Mouse (Mus musculus) spleen, adult 12 weeks (tissue): ENCODE results near the gene Slc37a2.

Experiments
- DNase-seq: peaks from one replicate; pipeline ENCODE4 v3.0.0; 2022; ENCODE audit warnings: low spot score

Gene Slc37a2

DNA sequence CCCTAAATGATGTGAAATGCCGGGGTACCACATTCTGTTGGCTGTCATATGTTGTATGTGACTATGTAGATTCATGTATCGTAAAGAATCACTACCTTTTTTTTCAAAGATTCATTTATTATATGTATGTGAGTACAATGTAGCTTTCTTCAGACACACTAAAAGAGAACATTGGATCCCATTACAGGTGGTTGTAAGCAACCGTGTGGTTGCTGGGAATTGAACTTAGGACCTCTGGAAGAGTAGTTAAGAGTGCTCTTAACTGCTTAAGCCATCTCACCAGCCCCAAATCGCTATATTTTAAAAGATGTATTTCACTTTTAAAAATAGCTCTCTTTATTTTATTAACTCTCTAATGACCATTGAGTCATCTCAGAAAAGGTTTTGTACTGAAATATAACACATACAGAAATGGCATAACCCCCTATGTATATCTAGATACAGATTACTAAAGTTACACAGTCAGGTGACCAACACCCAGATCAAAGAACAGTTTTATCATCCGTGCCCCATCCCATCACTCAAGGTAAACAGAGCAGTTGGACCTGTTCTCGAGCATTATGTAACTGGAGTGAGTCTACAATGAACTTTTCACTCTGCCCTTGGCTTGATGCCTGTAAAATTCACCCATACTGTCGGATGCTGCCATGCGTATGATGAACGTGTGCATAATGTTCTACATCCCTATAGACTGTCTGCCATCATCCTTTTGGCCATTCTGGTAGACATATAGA, 41.0 kb downstream of the Slc37a2 start:
- DNase-seq, result no peak

DNA sequence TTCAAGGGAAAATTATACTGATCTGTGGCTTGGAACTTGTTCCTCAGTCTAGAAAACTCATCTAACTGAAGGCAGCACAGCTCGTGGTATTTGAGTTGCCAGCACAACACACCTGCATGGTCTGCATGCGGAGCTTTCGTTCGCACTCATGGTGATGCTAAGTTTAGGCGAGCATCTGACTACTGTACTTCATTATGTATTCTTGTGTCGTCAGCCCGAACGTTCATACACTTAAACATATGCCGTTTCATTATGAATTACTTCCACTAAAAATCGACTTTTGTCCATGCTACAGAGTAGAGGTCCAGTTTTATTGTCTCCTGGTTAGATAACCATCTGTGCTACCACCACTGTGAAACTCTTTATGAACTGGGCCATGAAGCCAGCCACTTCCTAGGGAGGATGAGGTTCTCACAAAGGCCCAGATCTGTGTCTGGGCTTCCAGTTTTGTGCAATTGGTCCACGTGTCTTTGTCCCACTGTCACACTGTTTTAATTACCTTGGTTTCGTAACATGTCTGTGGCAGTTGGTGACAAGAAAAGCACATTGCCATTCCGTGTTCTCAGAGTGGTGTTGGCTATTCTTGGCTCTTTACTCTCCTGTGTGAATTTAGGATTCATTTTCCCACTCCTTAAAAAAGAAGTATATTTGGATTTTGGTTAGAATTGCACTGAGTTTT, 42.3 kb downstream of the Slc37a2 start:
- no peak for DNase-seq

- peak; percentile 87 for DNase-seq
Measured at GRCm38 (mm10) chr9:37207929-37208411, 47.6 kb downstream of the Slc37a2 start, which contains the start of gene Tmem218. Gene Tmem218, plus strand, starts transcription at chr9:37208223.

- no peak for DNase-seq
Measured at GRCm38 (mm10) chr9:37203884-37204283, 51.7 kb downstream of the Slc37a2 start.

GRCm38 (mm10) chr9:37200414-37200813, 55.1 kb downstream of the Slc37a2 start:
- no peak for DNase-seq

DNA sequence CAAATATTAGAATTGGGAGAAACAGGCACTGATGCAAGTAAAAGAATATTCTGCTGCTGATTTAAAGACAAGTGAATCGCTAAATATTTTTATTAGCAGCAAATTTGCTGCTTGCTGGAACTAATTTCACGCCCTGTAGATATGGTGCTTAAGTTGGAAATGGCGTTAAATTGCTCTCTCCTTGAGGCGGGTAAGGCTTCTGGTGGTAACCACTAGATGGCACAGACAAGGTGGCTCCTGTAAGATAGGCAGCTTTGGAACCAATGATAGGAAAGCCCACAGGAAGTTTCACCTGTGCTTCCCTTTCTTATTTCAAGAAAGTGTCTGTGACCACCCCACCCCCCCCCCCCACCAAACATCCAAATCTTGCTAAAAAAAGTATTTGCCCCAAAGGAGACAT, 58.5 kb downstream of the Slc37a2 start:
- DNase-seq, result no peak

DNA sequence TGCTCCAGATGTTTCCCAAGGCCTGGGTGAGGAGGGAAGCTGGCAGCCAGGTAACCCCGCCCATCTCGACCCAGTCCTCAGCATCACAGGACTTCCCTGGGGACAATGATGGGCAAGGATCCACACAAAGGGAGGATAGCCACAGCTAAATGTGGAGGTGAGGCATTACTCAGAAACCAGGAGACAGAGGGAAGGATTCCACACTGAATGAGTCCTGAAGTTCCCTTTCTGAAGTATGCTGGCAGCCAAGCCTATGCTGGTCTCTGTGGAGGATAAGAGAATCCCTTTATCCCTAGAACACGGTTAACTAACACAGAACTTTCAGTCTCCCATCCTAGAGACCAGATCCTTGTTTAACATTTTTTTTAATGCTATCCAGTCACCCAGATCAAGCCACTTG, 67.5 kb downstream of the Slc37a2 start:
- no peak for DNase-seq

- no peak for DNase-seq
Measured at GRCm38 (mm10) chr9:37187407-37187806, 68.1 kb downstream of the Slc37a2 start.

DNA sequence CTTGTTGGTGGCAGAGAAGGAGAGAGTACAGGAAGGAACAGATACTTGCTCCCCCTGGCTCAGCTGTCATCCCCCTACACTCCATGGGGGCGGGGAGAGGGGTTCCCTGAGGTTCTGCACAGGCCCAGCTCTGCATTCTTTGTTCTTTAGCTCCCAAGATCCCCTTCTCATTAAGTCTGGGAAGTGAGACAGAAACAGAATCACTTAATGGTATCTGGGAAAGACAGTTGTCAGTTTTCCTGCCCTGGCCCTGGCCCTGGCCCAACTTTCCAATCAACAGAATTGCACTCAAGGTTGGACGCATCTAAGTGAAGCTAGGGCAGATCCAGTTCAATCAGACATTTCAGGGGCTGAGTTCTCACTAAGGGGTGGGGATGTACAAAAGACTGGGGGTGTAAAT, 72.4 kb downstream of the Slc37a2 start:
- no peak for DNase-seq

DNA sequence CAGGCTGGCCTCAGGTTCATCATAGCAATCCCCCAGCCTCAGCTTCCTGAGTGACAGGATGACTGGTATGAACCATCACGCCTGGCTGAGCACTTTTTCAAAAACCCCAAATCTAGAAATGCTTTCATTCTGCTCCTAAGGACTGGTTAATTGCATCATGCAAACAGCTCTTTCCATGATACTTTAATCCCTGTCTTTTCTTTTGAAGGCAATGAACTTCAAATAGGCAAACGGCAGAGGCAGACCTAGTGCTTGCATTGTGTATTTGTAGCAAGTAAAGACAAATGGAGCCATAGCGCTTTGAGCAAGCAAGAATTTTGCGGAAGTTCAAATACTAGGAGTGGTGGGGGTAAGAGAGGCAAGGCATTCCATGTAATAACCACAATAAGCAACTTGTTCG, 73.9 kb downstream of the Slc37a2 start:
- no peak for DNase-seq

DNA sequence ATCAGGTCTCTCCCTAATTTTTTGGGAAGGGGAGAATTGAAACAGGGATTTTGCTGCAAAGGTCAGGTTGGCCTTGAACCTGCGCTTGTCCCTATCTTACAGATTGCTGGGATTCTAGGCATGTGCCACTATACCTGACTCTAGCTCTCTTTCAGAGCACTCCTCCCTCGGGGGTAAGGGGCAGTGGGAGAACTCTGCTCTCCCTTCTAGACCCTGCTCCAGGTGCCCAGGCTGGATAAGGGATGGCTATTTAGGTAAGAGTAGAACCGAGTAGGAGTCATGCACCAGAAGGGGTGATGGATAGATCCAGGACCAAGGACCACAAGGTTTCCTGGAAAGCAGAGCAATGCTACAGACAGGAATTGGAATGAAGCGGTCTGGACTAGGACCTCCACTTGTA, 75.9 kb downstream of the Slc37a2 start:
- DNase-seq, result no peak

DNA sequence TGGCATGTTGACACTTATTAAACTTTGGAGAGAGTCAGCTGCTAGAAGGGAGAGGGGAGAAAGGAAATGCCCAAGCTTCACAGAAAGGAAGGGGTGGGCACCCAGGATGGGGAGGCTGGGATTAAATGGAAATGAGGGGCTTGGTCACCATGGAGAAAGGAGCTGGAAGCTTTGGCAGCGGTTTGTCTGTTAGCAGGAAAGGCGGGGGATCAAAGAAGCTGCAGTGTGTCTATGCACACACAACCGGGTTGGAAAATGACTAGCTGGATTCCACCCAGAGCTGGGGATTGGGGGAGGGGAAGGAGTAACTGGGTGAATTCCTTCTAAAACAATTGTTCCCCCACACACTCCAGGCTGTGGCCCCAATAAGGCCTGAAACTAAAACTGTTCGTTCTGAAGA, 76.6 kb downstream of the Slc37a2 start:
- no peak for DNase-seq
